Mouse (Mus musculus): ENCODE data around the gene Epha2. TPM values are rescaled to one million over a fixed set of nuclear protein-coding genes. Genes with fewer than 3 reads are reported as not detected.

The Epha2 gene
- polyA plus RNA-seq, 1 experiment: 86.3 TPM

- no peak overlapping the region for H3K27ac ChIP-seq (ENCODE audit: insufficient read depth, low read depth, low read length)
- 91% methylated on average over 6 of the region's 6 CpGs for WGBS
Measured at GRCm38 (mm10) chr4:141314745-141315144, 13.7 kb downstream of the Epha2 start.

GRCm38 (mm10) chr4:141316023-141316422 lies 15.0 kb downstream of the Epha2 start:
- H3K4me3 ChIP-seq (ENCODE audit: low read depth, low read length): no peak overlapping the region
- H3K27me3 ChIP-seq (ENCODE audit: control insufficient read depth, insufficient read depth, low read length): no peaks in the 10 kb centered on the region
- peaks cover 62% of the 10 kb centered on the region for H3K36me3 ChIP-seq (ENCODE audit: control insufficient read depth, insufficient read depth, low read length)
- TF ChIP-seq POLR2A (IDR thresholded peaks at IDR 0.05; ENCODE audit: low read depth, low read length) (no peak), CTCF (IDR thresholded peaks at IDR 0.05; ENCODE audit: extremely low read depth, insufficient read length, insufficient replicate concordance, low read depth, low read length) (no peak)
- 78% methylated on average over 7 of the region's 7 CpGs for WGBS
- H3K4me1 ChIP-seq (ENCODE audit: control insufficient read depth, insufficient read depth, insufficient read length, low read length): peaks cover 25% of the 10 kb centered on the region
- H3K27ac ChIP-seq (ENCODE audit: insufficient read depth, low read depth, low read length): no peak overlapping the region

More at GRCm38 (mm10) chr4:141314745-141315144, 13.7 kb downstream of the Epha2 start:
- peaks cover 34% of the 10 kb centered on the region for H3K4me1 ChIP-seq (ENCODE audit: control insufficient read depth, insufficient read depth, insufficient read length, low read length)
- no peaks in the 10 kb centered on the region for H3K27me3 ChIP-seq (ENCODE audit: control insufficient read depth, insufficient read depth, low read length)
- peaks cover 61% of the 10 kb centered on the region for H3K36me3 ChIP-seq (ENCODE audit: control insufficient read depth, insufficient read depth, low read length)
- no peak overlapping the region for H3K4me3 ChIP-seq (ENCODE audit: low read depth, low read length)
- TF ChIP-seq CTCF (IDR thresholded peaks at IDR 0.05; ENCODE audit: extremely low read depth, insufficient read length, insufficient replicate concordance, low read depth, low read length): no peak
- no peak for TF ChIP-seq POLR2A (IDR thresholded peaks at IDR 0.05; ENCODE audit: low read depth, low read length)

DNA sequence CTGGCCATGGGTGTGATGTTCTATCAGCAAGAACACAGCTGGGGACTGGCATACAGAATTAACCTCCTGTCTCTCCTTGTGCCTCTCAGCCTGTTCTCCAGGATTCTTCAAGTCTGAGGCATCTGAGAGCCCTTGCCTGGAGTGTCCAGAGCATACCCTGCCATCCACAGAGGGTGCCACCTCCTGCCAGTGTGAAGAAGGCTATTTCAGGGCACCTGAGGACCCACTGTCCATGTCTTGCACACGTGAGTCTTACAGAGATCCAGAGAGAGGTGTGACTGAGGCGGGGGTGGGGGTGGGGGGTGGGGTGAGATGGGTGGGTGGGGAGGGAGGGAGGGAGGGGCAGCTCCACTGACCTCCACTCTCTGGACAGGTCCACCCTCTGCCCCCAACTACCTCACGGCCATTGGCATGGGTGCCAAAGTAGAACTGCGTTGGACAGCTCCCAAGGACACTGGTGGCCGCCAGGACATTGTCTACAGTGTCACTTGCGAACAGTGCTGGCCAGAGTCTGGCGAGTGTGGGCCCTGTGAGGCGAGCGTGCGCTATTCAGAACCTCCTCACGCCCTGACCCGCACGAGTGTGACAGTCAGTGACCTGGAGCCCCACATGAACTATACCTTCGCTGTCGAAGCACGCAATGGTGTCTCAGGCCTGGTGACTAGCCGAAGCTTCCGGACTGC lies 15.6 kb downstream of the Epha2 start:
- no peak overlapping the region for H3K4me3 ChIP-seq (ENCODE audit: low read depth, low read length)
- no peak overlapping the region for H3K27ac ChIP-seq (ENCODE audit: insufficient read depth, low read depth, low read length)
- peaks cover 65% of the 10 kb centered on the region for H3K36me3 ChIP-seq (ENCODE audit: control insufficient read depth, insufficient read depth, low read length)
- peaks cover 19% of the 10 kb centered on the region for H3K4me1 ChIP-seq (ENCODE audit: control insufficient read depth, insufficient read depth, insufficient read length, low read length)
- WGBS: 88% methylated on average over 17 of the region's 18 CpGs
- TF ChIP-seq POLR2A (IDR thresholded peaks at IDR 0.05; ENCODE audit: low read depth, low read length): no peak
- TF ChIP-seq CTCF (IDR thresholded peaks at IDR 0.05; ENCODE audit: extremely low read depth, insufficient read length, insufficient replicate concordance, low read depth, low read length): no peak
- H3K27me3 ChIP-seq (ENCODE audit: control insufficient read depth, insufficient read depth, low read length): no peaks in the 10 kb centered on the region

DNA sequence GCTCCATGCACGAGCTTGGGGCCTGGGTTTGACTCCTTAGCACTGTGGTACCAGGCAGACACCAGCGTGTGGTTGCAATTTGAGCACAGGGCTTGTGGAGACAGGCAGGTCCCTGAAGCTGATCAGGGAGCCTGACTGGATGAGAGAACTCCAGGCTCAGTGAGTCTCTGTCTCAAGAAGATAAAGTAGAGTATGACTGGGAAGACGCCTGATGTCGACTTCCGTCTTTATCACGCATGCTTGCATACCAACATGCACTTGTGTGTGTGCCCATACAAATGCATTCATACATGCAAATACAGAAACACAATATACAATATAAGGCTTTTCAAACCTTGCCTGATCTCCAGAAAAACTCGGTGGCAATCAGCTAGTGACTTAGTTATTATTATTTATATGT lies 16.9 kb downstream of the Epha2 start:
- 90% methylated on average over 7 of the region's 7 CpGs for WGBS
- TF ChIP-seq POLR2A (IDR thresholded peaks at IDR 0.05; ENCODE audit: low read depth, low read length): no peak
- TF ChIP-seq CTCF (IDR thresholded peaks at IDR 0.05; ENCODE audit: extremely low read depth, insufficient read length, insufficient replicate concordance, low read depth, low read length): no peak
- no peaks in the 10 kb centered on the region for H3K27me3 ChIP-seq (ENCODE audit: control insufficient read depth, insufficient read depth, low read length)

DNA sequence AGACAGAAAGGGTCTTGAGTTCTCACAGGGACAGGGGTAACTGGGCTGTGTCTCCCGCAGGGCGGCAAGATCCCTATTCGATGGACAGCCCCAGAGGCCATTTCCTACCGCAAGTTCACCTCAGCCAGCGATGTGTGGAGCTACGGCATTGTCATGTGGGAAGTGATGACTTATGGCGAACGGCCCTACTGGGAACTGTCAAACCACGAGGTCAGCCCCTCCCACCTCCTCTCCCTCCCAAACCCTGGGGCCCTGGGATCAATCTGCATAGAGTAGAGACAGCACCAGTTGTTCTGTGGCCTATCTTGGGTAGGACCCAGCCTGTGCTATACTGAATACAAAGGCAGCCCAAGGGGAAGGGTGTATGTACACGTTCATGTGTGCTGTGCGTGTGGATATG lies 21.5 kb downstream of the Epha2 start:
- no peak overlapping the region for H3K4me3 ChIP-seq (ENCODE audit: low read depth, low read length)
- WGBS: 83% methylated on average over 11 of the region's 11 CpGs
- H3K36me3 ChIP-seq (ENCODE audit: control insufficient read depth, insufficient read depth, low read length): peaks cover 86% of the 10 kb centered on the region
- H3K4me1 ChIP-seq (ENCODE audit: control insufficient read depth, insufficient read depth, insufficient read length, low read length): peaks cover 11% of the 10 kb centered on the region; the same call in 1 of the 2 replicates
- no peaks in the 10 kb centered on the region for H3K27me3 ChIP-seq (ENCODE audit: control insufficient read depth, insufficient read depth, low read length)
- TF ChIP-seq CTCF (IDR thresholded peaks at IDR 0.05; ENCODE audit: extremely low read depth, insufficient read length, insufficient replicate concordance, low read depth, low read length) (no peak), POLR2A (IDR thresholded peaks at IDR 0.05; ENCODE audit: low read depth, low read length) (no peak)
- no peak overlapping the region for H3K27ac ChIP-seq (ENCODE audit: insufficient read depth, low read depth, low read length)

More for the DNA sequence above, 16.9 kb downstream of the Epha2 start:
- Histone ChIP-seq H3K4me3 (ENCODE audit: low read depth, low read length) (no peak overlapping the region), H3K27ac (ENCODE audit: insufficient read depth, low read depth, low read length) (no peak overlapping the region), H3K4me1 (ENCODE audit: control insufficient read depth, insufficient read depth, insufficient read length, low read length) (peaks cover 11% of the 10 kb centered on the region), H3K36me3 (ENCODE audit: control insufficient read depth, insufficient read depth, low read length) (peaks cover 76% of the 10 kb centered on the region)

- Histone ChIP-seq H3K27ac (ENCODE audit: insufficient read depth, low read depth, low read length) (no peak overlapping the region), H3K27me3 (ENCODE audit: control insufficient read depth, insufficient read depth, low read length) (no peaks in the 10 kb centered on the region), H3K36me3 (ENCODE audit: control insufficient read depth, insufficient read depth, low read length) (peaks cover 83% of the 10 kb centered on the region), H3K4me3 (ENCODE audit: low read depth, low read length) (no peak overlapping the region), H3K4me1 (ENCODE audit: control insufficient read depth, insufficient read depth, insufficient read length, low read length) (peaks cover 13% of the 10 kb centered on the region)
- TF ChIP-seq CTCF (IDR thresholded peaks at IDR 0.05; ENCODE audit: extremely low read depth, insufficient read length, insufficient replicate concordance, low read depth, low read length) (no peak), POLR2A (IDR thresholded peaks at IDR 0.05; ENCODE audit: low read depth, low read length) (no peak)
- WGBS: 82% methylated on average over 6 of the region's 6 CpGs
Measured at GRCm38 (mm10) chr4:141324771-141325191, 23.7 kb downstream of the Epha2 start.

DNA sequence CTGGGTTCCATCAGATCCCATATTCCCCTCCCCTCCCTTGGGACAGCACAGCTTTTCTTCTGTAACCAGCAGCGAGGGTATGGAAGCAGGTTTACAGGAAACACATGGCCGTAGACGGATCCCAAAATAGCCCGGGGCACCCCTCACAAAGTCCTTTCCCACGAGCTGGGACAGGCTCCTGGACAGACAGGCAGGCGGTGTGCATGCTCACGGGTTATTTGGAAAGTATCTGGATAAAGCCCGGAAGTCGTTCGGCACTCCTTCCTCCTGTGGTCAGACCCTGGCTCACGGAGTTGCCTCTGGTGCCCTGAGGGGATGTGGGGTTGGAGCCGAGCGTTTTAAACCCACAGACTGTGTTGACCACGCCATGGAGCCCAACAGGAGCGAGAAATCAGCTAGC lies 24.6 kb downstream of the Epha2 start:
- Histone ChIP-seq H3K27me3 (ENCODE audit: control insufficient read depth, insufficient read depth, low read length) (no peaks in the 10 kb centered on the region), H3K27ac (ENCODE audit: insufficient read depth, low read depth, low read length) (no peak overlapping the region), H3K4me3 (ENCODE audit: low read depth, low read length) (no peak overlapping the region), H3K4me1 (ENCODE audit: control insufficient read depth, insufficient read depth, insufficient read length, low read length) (peaks cover 13% of the 10 kb centered on the region), H3K36me3 (ENCODE audit: control insufficient read depth, insufficient read depth, low read length) (peaks cover 80% of the 10 kb centered on the region)
- TF ChIP-seq CTCF (IDR thresholded peaks at IDR 0.05; ENCODE audit: extremely low read depth, insufficient read length, insufficient replicate concordance, low read depth, low read length) (no peak), POLR2A (IDR thresholded peaks at IDR 0.05; ENCODE audit: low read depth, low read length) (no peak)
- 75% methylated on average over 15 of the region's 15 CpGs for WGBS

All from small intestine, adult 2 months (tissue).